Mouse (Mus musculus) liver, embryonic 14.5 days (tissue): ENCODE results near the gene Nhs. TPM values are rescaled to one million over a fixed set of nuclear protein-coding genes. Genes with fewer than 3 reads are reported as not detected.

Experiments used
- ATAC-seq: fragments of 200-750 bp; cut with Nextera tagmentation; 2 replicates; pipeline ENCODE4 v1.8.0; 2017; ENCODE audit warnings: moderate number of reproducible peaks, mild to moderate bottlenecking, moderate library complexity; ENCODE audit not compliant: insufficient read depth
- DNase-seq, 3 experiments: peaks; one replicate each; pipeline ENCODE4 v3.0.0-alpha.2; 2012 to 2013; ENCODE audit warnings: low read depth in 3 of 3, low spot score in 3 of 3
- H3K27ac ChIP-seq: fragments of 300-500 bp; sonication (generic); 2 replicates; pipeline ENCODE4 v1.5.1; 2014; ENCODE audit warnings: moderate library complexity, mild to moderate bottlenecking, control low read depth, inconsistent platforms
- H3K27me3 ChIP-seq: fragments of 300-500 bp; sonication (generic); 2 replicates; pipeline ENCODE4 v1.6.1; 2014; ENCODE audit warnings: mild to moderate bottlenecking, low read length, moderate library complexity; ENCODE audit not compliant: control insufficient read depth, insufficient read depth
- H3K36me3 ChIP-seq: fragments of 300-500 bp; sonication (generic); replicated peaks from 2 replicates; pipeline ENCODE4 v1.6.1; 2014; ENCODE audit warnings: low read depth; ENCODE audit not compliant: control insufficient read depth, insufficient read depth
- H3K4me1 ChIP-seq, 2 experiments: fragments of 200-500 bp in 1 of 2; fragments of 300-500 bp in 1 of 2; sonication (generic) in 1 of 2; replicated peaks; 2 replicates each; pipeline ENCODE4 v1.6.1; 2012 to 2014; ENCODE audit warnings: antibody characterized with exemption in 1 of 2, inconsistent platforms in 1 of 2, low read length in 1 of 2; ENCODE audit not compliant: control insufficient read depth in 2 of 2, insufficient read depth in 2 of 2
- H3K4me2 ChIP-seq: fragments of 300-500 bp; sonication (generic); 2 replicates; pipeline ENCODE4 v1.6.1; 2014; ENCODE audit warnings: low read depth, mild to moderate bottlenecking, control low read depth, moderate library complexity
- H3K4me3 ChIP-seq, 2 experiments: fragments of 200-500 bp in 1 of 2; fragments of 300-500 bp in 1 of 2; sonication (generic) in 1 of 2; 2 replicates each; pipeline ENCODE4 v1.5.1; 2012 to 2014; ENCODE audit warnings: low read depth in 2 of 2, low read length in 2 of 2, mild to moderate bottlenecking in 2 of 2, control low read depth in 1 of 2, inconsistent platforms in 1 of 2, moderate library complexity in 1 of 2; ENCODE audit not compliant: insufficient read depth in 1 of 2
- H3K9ac ChIP-seq: fragments of 300-500 bp; sonication (generic); replicated peaks from 2 replicates; pipeline ENCODE4 v1.6.1; 2014; ENCODE audit warnings: mild to moderate bottlenecking, control low read depth, moderate library complexity
- H3K9me3 ChIP-seq: fragments of 300-500 bp; sonication (generic); 2 replicates; pipeline ENCODE4 v1.6.1; 2016; ENCODE audit warnings: low read length, mixed read lengths; ENCODE audit not compliant: control insufficient read depth
- CTCF ChIP-seq: IDR thresholded peaks from 2 replicates; pipeline ENCODE4 v1.5.1; 2016; ENCODE audit warnings: antibody characterized with exemption, low read depth, control low read depth
- EP300 ChIP-seq: IDR thresholded peaks from 2 replicates; pipeline ENCODE4 v1.6.1; 2016; ENCODE audit warnings: antibody characterized with exemption, low read depth
- WGBS: fragments of 180-500 bp; shearing (Covaris S2); extraction: QIAGEN DNeasy Blood & Tissue Kit; methylation state at CpG from one replicate; pipeline ENCODE4 v1.1.7; 2014; ENCODE audit not compliant: insufficient replicate concordance; 5-methylcytosine and 5-hydroxymethylcytosine counted together
- polyA plus RNA-seq, 2 experiments: library from polyadenylated mRNA; depleted of rRNA in 1 of 2; stranded (reverse) in 1 of 2; unstranded in 1 of 2; fragments of >200 nt; fragmentation: Nextera tagmentation in 1 of 2; extraction: Ambion mirVana in 1 of 2; gene quantifications; 2 replicates each; pipeline versions ENCODE4 v1.2.1 to v1.2.3; 2012 to 2014

The Nhs gene
- polyA plus RNA-seq, 2 experiments, result 0.04 to 0.06 TPM

GRCm38 (mm10) chrX:162021724-162022123, 137.8 kb downstream of the Nhs start:
- Histone ChIP-seq H3K36me3 (no peaks in the 10 kb centered on the region), H3K4me2 (no peak overlapping the region), H3K9ac (no peak overlapping the region), H3K4me3 (no peak overlapping the region), H3K27me3 (no peaks in the 10 kb centered on the region), H3K4me1 (0 out of 4 replicates have a peak, but pooled peaks cover 0 to 4% of the 10 kb centered on the region in 2 experiments), H3K9me3 (no peaks in the 10 kb centered on the region), H3K27ac (no peak overlapping the region)
- TF ChIP-seq CTCF (no peak), EP300 (no peak)
- no peak for DNase-seq
- ATAC-seq, result no peak
- WGBS, result 34% methylated on average over 3 of the region's 3 CpGs

DNA sequence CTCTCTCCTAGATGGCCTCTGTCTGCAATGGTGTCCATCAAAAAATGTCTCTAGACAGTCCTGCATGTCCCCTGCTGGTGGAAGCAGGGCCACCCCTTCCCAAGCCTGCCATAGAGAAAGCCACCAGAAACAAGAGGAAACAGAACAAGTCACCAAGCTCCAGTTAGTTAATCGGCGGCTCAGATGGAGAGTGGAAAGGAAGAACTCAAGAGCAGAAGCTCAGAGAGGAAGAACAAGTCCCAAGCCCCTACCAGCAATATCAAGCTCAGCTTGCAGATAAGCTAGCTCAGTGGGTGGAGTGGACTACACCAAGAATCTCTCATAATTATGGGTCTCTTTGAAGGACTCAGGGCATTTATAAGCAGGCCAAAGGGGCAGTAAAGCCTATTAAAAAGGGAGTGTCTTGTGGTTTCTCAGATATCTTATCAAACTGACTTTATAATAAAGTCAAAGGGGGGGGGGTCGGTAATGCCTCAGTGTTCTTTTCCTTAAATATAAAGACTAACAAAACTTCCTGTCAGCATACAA, 139.4 kb downstream of the Nhs start:
- Histone ChIP-seq H3K36me3 (no peaks in the 10 kb centered on the region), H3K27ac (no peak overlapping the region), H3K4me3 (no peak overlapping the region), H3K27me3 (no peaks in the 10 kb centered on the region), H3K9me3 (no peaks in the 10 kb centered on the region), H3K9ac (no peak overlapping the region), H3K4me1 (no peaks in the 10 kb centered on the region), H3K4me2 (no peak overlapping the region)
- ATAC-seq (no peak), DNase-seq (no peak)
- WGBS, result 37% methylated on average over 3 of the region's 3 CpGs
- TF ChIP-seq CTCF (no peak), EP300 (no peak)

DNA sequence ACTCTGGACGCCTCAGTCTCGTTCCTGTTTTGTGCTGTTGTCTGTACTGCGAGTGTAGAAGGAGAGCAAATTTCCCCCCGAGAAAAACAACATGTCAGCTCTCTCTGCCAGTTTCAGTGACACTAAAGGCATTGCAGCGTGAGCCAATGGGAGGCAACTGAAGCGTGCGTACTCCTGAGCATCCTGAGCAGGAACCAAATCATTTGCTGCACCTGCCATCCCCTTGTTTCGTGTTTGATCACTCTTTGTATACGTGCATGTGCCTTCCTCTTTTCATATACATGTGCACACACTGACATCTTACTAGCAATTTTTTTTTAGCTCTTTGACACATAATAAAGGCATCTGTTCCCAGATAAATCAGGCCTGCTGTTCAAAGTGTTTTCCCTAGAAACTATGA, 142.1 kb downstream of the Nhs start:
- WGBS, result 57% methylated on average over 9 of the region's 9 CpGs
- Histone ChIP-seq H3K4me3 (no peak overlapping the region), H3K4me2 (no peak overlapping the region), H3K9me3 (no peaks in the 10 kb centered on the region), H3K27me3 (no peaks in the 10 kb centered on the region), H3K4me1 (no peaks in the 10 kb centered on the region), H3K9ac (no peak overlapping the region), H3K27ac (no peak overlapping the region), H3K36me3 (no peaks in the 10 kb centered on the region)
- ATAC-seq, result no peak
- TF ChIP-seq CTCF (no peak), EP300 (no peak)
- DNase-seq, result no peak

GRCm38 (mm10) chrX:162012570-162012969, 147.0 kb downstream of the Nhs start:
- 59% methylated on average over 4 of the region's 4 CpGs for WGBS
- no peak for DNase-seq
- Histone ChIP-seq H3K4me3 (no peak overlapping the region), H3K4me2 (no peak overlapping the region), H3K36me3 (no peaks in the 10 kb centered on the region), H3K27me3 (no peaks in the 10 kb centered on the region; the same call in 1 of the 2 replicates), H3K9me3 (no peaks in the 10 kb centered on the region), H3K4me1 (no peaks in the 10 kb centered on the region), H3K9ac (no peak overlapping the region), H3K27ac (no peak overlapping the region)
- ATAC-seq, result no peak
- TF ChIP-seq CTCF (no peak), EP300 (no peak)

- ATAC-seq (no peak), DNase-seq (no peak)
- TF ChIP-seq CTCF (no peak), EP300 (no peak)
- 60% methylated on average over 3 of the region's 3 CpGs for WGBS
- H3K9ac ChIP-seq, result no peak overlapping the region
- H3K27ac ChIP-seq, result no peak overlapping the region
- no peak overlapping the region for H3K4me2 ChIP-seq
- H3K36me3 ChIP-seq, result no peaks in the 10 kb centered on the region
- H3K27me3 ChIP-seq, result no peaks in the 10 kb centered on the region; the same call in 1 of the 2 replicates
- H3K4me3 ChIP-seq, result no peak overlapping the region
- H3K9me3 ChIP-seq, result no peaks in the 10 kb centered on the region
- H3K4me1 ChIP-seq, result no peaks in the 10 kb centered on the region
Observed at GRCm38 (mm10) chrX:162009876-162010275, 149.7 kb downstream of the Nhs start.
